In genomic region chr2:166728261-166728680, GRCm38 (mm10) we compare ENCODE assay signal across 9 mouse cellular contexts. TPM values are rescaled to one million over a fixed set of nuclear protein-coding genes. Genes with fewer than 3 reads are reported as not detected.
DNase-seq lines count a peak whose midpoint lies in the region; ATAC-seq and TF ChIP-seq lines count a peak whose summit lies in the region.
"Had no signal": no experiment of that assay in that cellular context is flagged by ENCODE, and none has a peak within 500 bp of the region (broad histone marks: within the 10 kb centered on the region; RNA-seq: fewer than 3 reads in every experiment).

No protein-coding gene starts in this region.

- in situ Hi-C loops in ES-E14 (cut with MboI; ENCODE audit: low sequenced_read_pairs in 2 of 2, unreplicated experiment in 2 of 2) = no loop called here

- ATAC-seq in liver, embryonic 11.5 days (replicated peaks; ENCODE audit: low FRiP score) = peak; percentile 53

- H3K4me3 ChIP-seq in ES-E14 (ENCODE audit: insufficient read depth in 1 of 2, low read depth in 1 of 2, low read length in 2 of 2, poor library complexity in 1 of 2, severe bottlenecking in 1 of 2) = no peak overlapping the region
- H3K4me3 ChIP-seq in liver, embryonic 11.5 days (ENCODE audit: low read depth, low read length) = no peak overlapping the region
- H3K4me3 ChIP-seq: stomach, embryonic 15.5 days had no signal

- H3K36me3 ChIP-seq in ES-E14 (ENCODE audit: control insufficient read depth, insufficient read depth, low read length, poor library complexity, severe bottlenecking) = no peaks in the 10 kb centered on the region
- H3K36me3 ChIP-seq in liver, embryonic 11.5 days (ENCODE audit: control insufficient read depth, insufficient read depth, low read length) = no peaks in the 10 kb centered on the region
- H3K36me3 ChIP-seq: stomach, embryonic 15.5 days had no signal

- 41% methylated on average over 3 of the region's 3 CpGs for WGBS in liver, embryonic 11.5 days

- no peaks in the 10 kb centered on the region for H3K9me3 ChIP-seq in ES-E14 (ENCODE audit: control insufficient read depth, insufficient read depth, low read depth, low read length)
- no peaks in the 10 kb centered on the region for H3K9me3 ChIP-seq in liver, embryonic 11.5 days (ENCODE audit: control insufficient read depth, low read length)
- H3K9me3 ChIP-seq: stomach, embryonic 15.5 days had no signal

- no peak overlapping the region for H3K9ac ChIP-seq in ES-E14 (ENCODE audit: insufficient read depth, low read depth, low read length, poor library complexity, severe bottlenecking)
- H3K9ac ChIP-seq in liver, embryonic 11.5 days (ENCODE audit: low read depth, low read length) = no peak overlapping the region
- H3K9ac ChIP-seq: stomach, embryonic 15.5 days had no signal

- H3K27ac ChIP-seq in ES-E14 (ENCODE audit: insufficient read depth, low read depth, low read length, poor library complexity, severe bottlenecking) = no peak overlapping the region
- no peak overlapping the region for H3K27ac ChIP-seq in liver, embryonic 11.5 days (ENCODE audit: low read depth, low read length)
- H3K27ac ChIP-seq: stomach, embryonic 15.5 days had no signal

- H3K4me2 ChIP-seq in liver, embryonic 11.5 days = no peak overlapping the region
- H3K4me2 ChIP-seq: stomach, embryonic 15.5 days had no signal

- peaks cover 14 to 32% of the 10 kb centered on the region in 2 experiments; a peak in 3 of 4 replicates for H3K4me1 ChIP-seq in ES-E14 (ENCODE audit: control insufficient read depth in 2 of 2, insufficient read depth in 2 of 2, low read length in 2 of 2, poor library complexity in 1 of 2)
- 0 out of 2 replicates have a peak, but pooled peaks cover 10% of the 10 kb centered on the region for H3K4me1 ChIP-seq in liver, embryonic 11.5 days (replicated peaks; ENCODE audit: control insufficient read depth, insufficient read depth, low read length)

- DNase-seq in kidney, adult 9 months = peak; percentile 33
- DNase-seq in kidney, adult 18-20 months = no peak
- DNase-seq in ES-E14 (ENCODE audit: low read depth, low spot score) = no peak
- peak; percentile 58 for DNase-seq in embryo, embryonic 10 days (ENCODE audit: low spot score)
- no peak for DNase-seq in liver, embryonic 11.5 days (ENCODE audit: low spot score)
- no peak for DNase-seq in cerebellum, adult 18-20 months
- no peak for DNase-seq in lung, postnatal 25 days (ENCODE audit: low spot score)
- DNase-seq in urinary bladder, adult 2 months (ENCODE audit: low spot score) = no peak

- no peaks in the 10 kb centered on the region for H3K27me3 ChIP-seq in liver, embryonic 11.5 days (replicated peaks; ENCODE audit: control insufficient read depth, insufficient read depth, low read length)
- H3K27me3 ChIP-seq: stomach, embryonic 15.5 days had no signal

TF ChIP-seq in ES-E14, 5 proteins besides CTCF, POLR2A, EP300 and RAD21:
- TF ChIP-seq HCFC1 (IDR thresholded peaks at IDR 0.05; ENCODE audit: borderline replicate concordance, insufficient read depth, low read length) (peak; percentile 89), ZNF384 (IDR thresholded peaks at IDR 0.05; ENCODE audit: low read depth, low read length) (no peak)
TF ChIP-seq in ES-E14: peak in this region for 1.

RNA-seq across cellular contexts. Expression of gene Prex1, which starts 14.6 kb away (rescaled TPM):
- 1.5 and 2.1 TPM in 2 replicates for total RNA-seq in ES-E14 (2012; rRNA removed)
- 16.1 and 16.5 TPM in 2 replicates for polyA plus RNA-seq in liver, embryonic 11.5 days (2014; fragmentation: Nextera tagmentation; extraction: Ambion mirVana)
- polyA plus RNA-seq in urinary bladder, adult 2 months (2012; rRNA removed) = 7.5 and 8.7 TPM in 2 replicates

Comparison
In these comparisons a context has a peak if more than half of its experiments do, and no peak if none do; other contexts are left out.
1. DNase-seq: peak in kidney, adult 9 months (single experiment) and embryo, embryonic 10 days (single experiment); none in kidney, adult 18-20 months (single experiment), ES-E14 (single experiment), liver, embryonic 11.5 days (single experiment), cerebellum, adult 18-20 months (0 of 2), lung, postnatal 25 days (single experiment) and urinary bladder, adult 2 months (single experiment).